Mouse (Mus musculus): Measurements from ENCODE around the gene Triml1.

Gene Triml1

GRCm38 (mm10) chr8:43141386-43141785 is at the start of gene Triml1:
Triml1 (minus strand) TSS chr8:43141486.
- no peak for DNase-seq (ENCODE audit: low spot score in 2 of 2)

GRCm38 (mm10) chr8:43182281-43182680 is 41.0 kb upstream of the Triml1 start:
- DNase-seq (ENCODE audit: low spot score in 2 of 2): no peak

DNA sequence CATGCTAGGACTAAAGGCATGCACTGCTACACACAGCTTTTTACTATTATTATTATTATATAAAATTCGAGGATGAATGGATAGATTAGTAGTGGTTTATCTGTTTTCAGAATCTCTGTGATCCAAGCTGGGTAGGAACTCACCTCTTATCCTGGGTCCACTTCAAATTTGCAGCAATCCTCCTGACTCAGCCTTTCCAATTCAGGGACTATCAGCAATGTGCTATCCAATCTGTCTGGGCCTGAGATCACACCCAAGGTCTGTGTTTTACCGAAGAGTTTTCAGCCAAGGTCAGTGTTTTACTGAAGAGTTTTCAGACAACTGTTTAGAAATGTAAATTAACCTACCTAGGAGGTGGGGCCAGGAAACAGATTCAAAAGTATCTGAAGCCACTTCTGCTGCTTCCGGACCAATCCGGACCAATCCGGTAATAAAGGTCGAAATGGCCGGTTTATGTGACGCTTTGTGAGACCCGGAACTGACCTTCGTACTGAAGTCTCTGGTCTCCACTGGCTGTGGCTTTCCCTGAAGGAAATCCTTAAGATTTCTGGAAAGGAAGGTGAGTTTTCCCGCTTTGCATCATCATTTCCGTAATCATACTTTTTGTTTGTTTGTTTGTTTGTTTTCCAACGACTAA is 38.9 kb upstream of the Triml1 start, which contains the start of gene Triml2:
Gene Triml2 (plus strand): TSS at position 488 of the 637 bp plus-strand sequence.
- no peak for DNase-seq (ENCODE audit: low spot score in 2 of 2)

DNA sequence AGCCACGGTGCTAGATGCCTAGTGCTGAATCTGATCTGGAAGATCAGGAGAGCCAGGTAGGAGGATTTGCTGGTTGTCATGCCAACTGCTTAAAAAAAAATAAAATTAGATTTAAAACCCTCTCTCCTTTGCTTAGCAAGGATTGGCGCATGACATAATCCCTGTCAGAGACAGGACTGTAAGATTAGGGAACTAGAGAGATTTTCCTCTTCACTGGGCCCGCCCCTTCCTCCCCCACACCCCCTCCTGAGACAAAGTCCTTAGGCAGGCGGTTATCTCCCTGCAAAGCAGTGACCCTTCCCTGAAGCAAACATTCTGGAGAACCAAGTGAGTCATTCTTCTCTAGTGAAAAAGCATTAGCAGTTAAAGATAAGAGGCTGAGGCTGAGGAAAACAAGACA is 37.9 kb upstream of the Triml1 start:
- DNase-seq (ENCODE audit: low spot score in 2 of 2): no peak

GRCm38 (mm10) chr8:43178263-43178662 is 37.0 kb upstream of the Triml1 start:
- DNase-seq (ENCODE audit: low spot score in 2 of 2): no peak

GRCm38 (mm10) chr8:43176766-43177486 is 35.6 kb upstream of the Triml1 start:
- DNase-seq (ENCODE audit: low spot score in 2 of 2): no peak

DNA sequence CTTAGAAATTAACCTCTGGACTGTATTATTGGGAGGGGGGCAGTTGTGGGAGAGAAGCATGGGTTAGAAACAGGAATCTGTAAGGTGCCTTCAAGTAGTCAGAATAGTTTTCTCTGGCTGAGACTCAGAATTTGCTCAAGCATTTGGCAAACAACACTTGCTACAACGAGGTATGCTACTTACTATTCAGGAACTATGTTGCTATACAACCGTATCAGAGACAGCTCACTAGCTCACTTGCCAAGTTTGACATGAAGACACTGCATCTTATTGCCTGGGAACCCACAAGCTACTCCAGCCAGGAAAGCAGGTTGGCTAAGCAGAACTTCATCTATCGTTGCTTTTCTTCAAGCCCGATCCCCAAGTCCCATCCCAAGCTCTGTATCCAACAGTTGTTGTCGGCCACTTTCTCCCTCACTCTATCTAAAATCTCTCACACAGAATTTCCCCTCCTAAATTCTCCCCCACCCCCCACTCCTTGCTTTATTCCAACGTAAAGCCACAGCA is 28.0 kb upstream of the Triml1 start:
- no peak for DNase-seq (ENCODE audit: low spot score in 2 of 2)

DNA sequence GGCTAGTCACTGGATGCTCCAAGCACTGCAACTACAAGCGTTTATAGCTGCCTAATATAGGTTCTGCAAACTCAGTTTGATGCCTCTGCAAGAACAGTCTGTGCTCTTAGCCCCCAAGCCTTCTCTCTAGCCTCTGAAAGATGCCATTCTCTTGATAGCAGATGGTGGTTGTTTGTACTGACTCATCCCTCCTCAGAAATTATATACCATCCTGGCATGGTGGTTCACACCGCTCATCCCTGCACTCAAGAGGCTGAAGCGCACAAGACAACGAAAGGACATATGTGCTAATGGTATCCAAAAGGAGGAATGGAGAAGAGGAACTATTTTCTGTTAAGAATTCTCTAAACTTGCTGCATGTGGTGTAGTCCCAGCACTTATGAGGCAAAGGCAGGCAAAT is 26.8 kb upstream of the Triml1 start:
- DNase-seq (ENCODE audit: low spot score in 2 of 2): no peak

GRCm38 (mm10) chr8:43164453-43164852 is 23.2 kb upstream of the Triml1 start:
- no peak for DNase-seq (ENCODE audit: low spot score in 2 of 2)

GRCm38 (mm10) chr8:43163255-43163654 is 22.0 kb upstream of the Triml1 start:
- no peak for DNase-seq (ENCODE audit: low spot score in 2 of 2)

DNA sequence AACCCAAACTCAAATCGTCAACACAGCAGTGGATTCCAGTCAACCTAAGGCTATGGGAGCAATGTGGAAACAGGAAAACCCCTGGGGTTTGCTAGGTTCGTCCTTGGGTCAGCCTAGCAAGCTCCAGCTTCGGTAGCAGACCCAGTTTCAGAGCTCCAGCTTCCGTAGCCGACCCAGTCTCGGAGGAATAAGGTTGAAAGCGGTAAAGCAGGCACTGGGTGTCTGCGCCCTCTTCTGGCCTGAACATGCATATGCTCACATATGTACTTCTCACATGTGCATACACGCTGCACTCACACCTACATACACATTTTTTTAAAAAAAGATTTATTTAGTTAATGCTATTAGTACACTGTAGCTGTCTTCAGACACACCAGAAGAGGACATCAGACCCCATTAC is 8.0 kb upstream of the Triml1 start:
- no peak for DNase-seq (ENCODE audit: low spot score in 2 of 2)

GRCm38 (mm10) chr8:43111205-43111827 is 30.0 kb downstream of the Triml1 start:
- no peak for DNase-seq (ENCODE audit: low spot score in 2 of 2)

All from spleen, postnatal 36 days (tissue).